Comparison of ENCODE assay signal across 26 mouse cellular contexts in the genomic region with DNA sequence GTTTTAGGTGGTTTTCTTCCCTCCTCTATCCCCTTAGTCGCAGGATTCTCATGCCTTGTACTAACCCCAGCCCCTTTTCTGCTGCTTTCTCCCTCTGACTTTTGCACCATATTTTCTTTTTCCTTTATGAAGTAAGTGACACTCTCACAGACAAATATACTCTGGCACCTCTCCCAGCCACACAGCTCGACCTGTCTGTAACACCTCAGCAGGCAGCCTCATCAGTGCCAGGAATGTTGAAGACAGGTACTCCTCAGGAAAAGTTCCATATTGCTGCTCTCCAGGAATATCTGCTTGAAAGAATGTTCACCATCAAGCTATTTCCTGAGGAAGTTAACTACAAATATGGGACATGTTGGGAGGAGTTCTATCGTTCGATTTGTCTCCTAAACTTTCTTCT.
"Had no signal": no experiment of that assay in that cellular context is flagged by ENCODE, and none has a peak within 500 bp of the region (broad histone marks: within the 10 kb centered on the region; RNA-seq: fewer than 3 reads in every experiment).

No protein-coding gene starts in this region.

- H3K27me3 ChIP-seq: heart, embryonic 13.5 days; heart, embryonic 15.5 days; hindbrain, embryonic 15.5 days; kidney, embryonic 15.5 days; limb, embryonic 13.5 days; limb, embryonic 15.5 days; liver, embryonic 12.5 days had no signal

- H3K4me2 ChIP-seq: heart, embryonic 11.5 days; heart, embryonic 13.5 days; heart, embryonic 15.5 days; hindbrain, embryonic 13.5 days; hindbrain, embryonic 15.5 days; kidney, embryonic 15.5 days; limb, embryonic 13.5 days; limb, embryonic 15.5 days; liver, embryonic 12.5 days had no signal

- H3K9me3 ChIP-seq: heart, embryonic 13.5 days; heart, embryonic 15.5 days; hindbrain, embryonic 13.5 days; hindbrain, embryonic 15.5 days; kidney, embryonic 15.5 days; limb, embryonic 13.5 days; limb, embryonic 15.5 days had no signal

- H3K36me3 ChIP-seq: heart, embryonic 13.5 days; heart, embryonic 15.5 days; hindbrain, embryonic 13.5 days; hindbrain, embryonic 15.5 days; kidney, embryonic 15.5 days; limb, embryonic 13.5 days; limb, embryonic 15.5 days; liver, embryonic 12.5 days had no signal

- H3K4me3 ChIP-seq: heart, adult 2 months; heart, embryonic 13.5 days; heart, embryonic 15.5 days; hindbrain, embryonic 13.5 days; hindbrain, embryonic 15.5 days; kidney, embryonic 15.5 days; left cerebral cortex, adult 2 months; limb, embryonic 13.5 days; limb, embryonic 15.5 days; liver, embryonic 12.5 days had no signal

- H3K9ac ChIP-seq: heart, embryonic 13.5 days; heart, embryonic 15.5 days; hindbrain, embryonic 13.5 days; hindbrain, embryonic 15.5 days; kidney, embryonic 15.5 days; limb, embryonic 13.5 days; limb, embryonic 15.5 days; liver, embryonic 12.5 days; liver, embryonic 14.5 days had no signal

- H3K27ac ChIP-seq: heart, adult 2 months; heart, embryonic 13.5 days; heart, embryonic 15.5 days; hindbrain, embryonic 13.5 days; hindbrain, embryonic 15.5 days; kidney, embryonic 15.5 days; kidney, postnatal 0 days; left cerebral cortex, adult 2 months; limb, embryonic 13.5 days; limb, embryonic 15.5 days; liver, embryonic 12.5 days; liver, embryonic 14.5 days had no signal

- DNase-seq: gastrocnemius, postnatal 14 days; gastrocnemius, postnatal 36 days; heart, adult 11 months; heart, adult 2 months; heart, postnatal 14 days; heart, postnatal 36 days; kidney, adult 11 months; kidney, adult 2 months; kidney, adult 9 months; kidney, postnatal 14 days; kidney, postnatal 36 days; layer of hippocampus, adult 9-11 months; layer of hippocampus, postnatal 36 days had no signal

- ATAC-seq: intestine, embryonic 16.5 days; liver, embryonic 12.5 days had no signal

- H3K4me1 ChIP-seq: heart, embryonic 13.5 days; heart, embryonic 15.5 days; hindbrain, embryonic 13.5 days; hindbrain, embryonic 15.5 days; kidney, embryonic 15.5 days; limb, embryonic 13.5 days; limb, embryonic 15.5 days; liver, embryonic 12.5 days had no signal
